Mouse (Mus musculus) ES-E14 (cell line): Measurements from ENCODE around the gene Mapkbp1.

Experiments
- CHD2 ChIP-seq: IDR thresholded peaks from 2 replicates; pipeline ENCODE4 v1.6.1; 2014; ENCODE audit warnings: mild to moderate bottlenecking, low read depth, low read length, inconsistent platforms
- HCFC1 ChIP-seq: IDR thresholded peaks from 2 replicates; pipeline ENCODE4 v1.6.1; 2012; ENCODE audit warnings: low read length, inconsistent platforms, borderline replicate concordance; ENCODE audit not compliant: insufficient read depth
- MAFK ChIP-seq: IDR thresholded peaks from 2 replicates; pipeline ENCODE4 v1.6.1; 2014; ENCODE audit warnings: mild to moderate bottlenecking, low read depth, low read length, inconsistent platforms; ENCODE audit not compliant: insufficient read depth
- ZNF384 ChIP-seq: IDR thresholded peaks from 2 replicates; pipeline ENCODE4 v1.6.1; 2012; ENCODE audit warnings: low read depth, low read length, inconsistent platforms

DNA sequence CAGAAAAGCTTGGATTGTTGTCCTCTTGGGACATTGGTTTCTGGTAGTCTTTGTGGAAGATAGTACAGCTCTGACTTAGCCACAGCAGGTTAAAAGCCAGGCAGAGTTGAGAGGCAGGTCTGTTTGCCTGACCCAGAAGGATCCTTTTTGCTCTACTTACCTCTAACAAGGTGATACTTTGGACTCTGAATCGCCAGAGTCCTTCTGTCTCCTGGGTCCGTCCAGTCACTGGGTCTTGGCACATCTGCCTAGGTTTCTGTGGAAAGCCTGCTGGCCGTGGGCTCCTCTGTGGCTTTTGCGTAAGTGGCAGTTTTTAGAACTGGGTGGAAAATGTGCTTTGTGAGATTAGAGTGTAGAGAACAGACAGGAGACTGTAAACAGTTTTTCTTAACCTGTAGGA lies 16.5 kb downstream of the Mapkbp1 start:
- no peak for TF ChIP-seq HCFC1
- no peak for TF ChIP-seq ZNF384
- TF ChIP-seq MAFK: no peak
- TF ChIP-seq CHD2: no peak
